Mouse (Mus musculus) adrenal gland, adult (tissue): ENCODE results near the gene Fgf3.

Experiments used
- DNase-seq, 2 experiments: peaks; one replicate each; pipeline ENCODE4 v3.0.0; 2022 to 2023; ENCODE audit warnings: low spot score in 1 of 2; ENCODE audit not compliant: inconsistent age in 2 of 2

The Fgf3 gene

DNA sequence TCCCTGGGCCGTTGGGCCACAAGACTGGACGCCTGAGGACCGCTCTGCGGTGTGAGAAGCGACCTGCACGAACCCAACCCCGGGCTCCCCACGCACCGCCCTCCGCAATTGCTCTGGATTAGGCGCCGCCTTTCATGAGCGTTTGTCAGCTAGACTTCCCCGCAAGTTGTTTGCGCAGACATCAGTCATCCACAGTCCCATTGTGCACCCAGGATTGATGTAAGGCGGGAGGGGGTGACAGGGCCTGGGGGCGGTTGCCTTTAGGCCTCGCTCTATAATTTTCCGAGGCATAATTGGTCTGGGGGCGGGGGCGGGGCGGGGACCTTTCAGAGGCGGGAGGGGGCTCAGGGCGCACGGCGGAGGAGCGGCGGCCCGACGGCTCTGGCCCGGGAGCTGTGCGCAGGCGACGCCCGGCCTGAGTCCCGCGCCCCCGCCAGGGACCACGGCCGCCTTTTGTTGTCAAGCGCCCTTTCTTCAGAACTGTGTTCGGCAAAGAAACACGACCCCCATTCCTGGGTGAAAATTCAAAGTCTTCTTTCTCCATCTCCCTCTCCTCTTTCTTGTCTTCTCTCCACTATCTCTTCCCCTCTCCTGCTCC lies at the start of gene Fgf3:
Fgf3 (plus strand) TSS at position 193 of the 598 bp plus-strand sequence.
- no peak for DNase-seq

DNA sequence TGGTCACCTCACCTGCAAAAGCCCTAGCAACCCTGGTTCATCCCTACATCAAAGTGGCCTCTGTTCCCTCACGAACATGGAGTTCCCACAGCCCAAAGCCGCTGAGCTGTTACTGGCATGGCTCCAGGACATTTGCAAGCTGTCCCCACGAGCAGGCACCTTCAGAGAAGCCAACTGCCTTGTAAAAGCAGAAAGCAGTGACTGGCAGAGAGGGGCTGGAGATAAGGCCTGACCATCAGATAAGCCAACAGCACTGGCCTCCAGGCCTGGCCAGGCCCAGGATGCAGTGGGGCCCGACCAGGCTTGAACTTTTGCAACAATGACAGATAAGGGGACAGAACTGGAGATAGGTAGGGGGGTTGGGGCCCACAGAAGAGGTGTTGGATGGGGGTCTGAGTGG lies 49.3 kb upstream of the Fgf3 start:
- peak; percentile 65 to 66 for DNase-seq

DNA sequence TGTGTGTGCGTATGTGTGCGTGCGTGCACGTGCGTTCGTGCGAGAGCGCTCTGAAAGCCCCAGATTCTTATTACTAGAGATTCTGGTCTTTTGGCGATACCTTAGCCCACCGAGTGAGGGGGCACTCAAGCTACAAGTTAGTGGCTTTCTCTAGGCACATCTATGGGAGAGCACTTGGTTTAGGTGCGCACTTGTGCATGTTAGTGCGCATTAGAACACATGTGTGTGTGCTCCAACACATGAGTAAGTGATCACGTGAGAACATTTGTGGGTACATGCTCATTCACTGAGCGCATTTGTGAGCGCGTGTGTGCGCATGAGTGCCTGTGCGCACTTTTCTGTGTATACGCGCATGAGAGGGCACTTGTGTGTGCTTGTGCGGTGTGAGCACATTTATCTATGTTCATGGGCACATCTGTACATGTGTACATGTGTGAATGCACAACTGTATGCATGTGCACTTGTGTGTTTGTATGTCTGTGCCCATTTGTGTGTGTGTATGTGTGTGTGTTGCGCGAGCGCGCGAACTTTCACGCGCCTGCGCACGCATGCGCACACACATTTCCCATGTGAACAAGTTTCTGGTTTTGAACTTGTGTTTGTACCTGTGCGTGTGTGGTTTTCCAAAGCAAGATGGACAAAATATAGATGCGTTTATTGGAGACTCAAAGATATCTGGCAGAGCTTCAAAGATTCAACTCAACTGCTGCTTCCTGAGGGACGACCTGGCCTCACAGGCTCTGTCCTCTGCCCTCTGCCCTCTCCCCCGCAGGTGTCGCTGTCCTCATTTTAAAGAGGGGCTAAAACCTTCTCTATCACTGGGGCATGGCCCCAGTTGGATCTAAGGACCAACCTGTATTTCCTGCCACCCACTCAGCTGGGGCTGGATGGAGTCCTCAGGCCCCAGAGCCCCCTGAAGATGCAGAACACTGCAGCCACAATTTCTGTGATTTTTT lies 48.0 kb upstream of the Fgf3 start:
- no peak for DNase-seq

DNA sequence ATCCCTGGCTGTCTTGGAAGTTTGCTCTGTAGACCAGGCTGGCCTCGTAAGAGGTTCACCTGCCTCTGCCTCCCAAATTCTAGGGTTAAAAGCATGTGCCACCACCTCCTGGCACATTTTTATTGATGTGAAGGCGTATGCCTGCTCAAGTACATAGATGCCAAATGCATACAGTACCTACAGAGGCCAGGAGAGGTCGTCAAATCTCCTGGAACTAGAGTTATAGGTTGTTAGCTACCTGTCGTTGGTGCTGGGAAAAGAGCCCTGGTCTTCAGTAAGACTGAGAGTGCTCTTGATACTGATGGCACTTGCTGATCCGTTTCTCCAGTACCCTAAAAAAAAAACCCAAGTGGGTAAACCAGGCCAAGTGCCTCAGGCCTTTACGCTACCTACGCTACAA lies 46.5 kb upstream of the Fgf3 start:
- no peak for DNase-seq

DNA sequence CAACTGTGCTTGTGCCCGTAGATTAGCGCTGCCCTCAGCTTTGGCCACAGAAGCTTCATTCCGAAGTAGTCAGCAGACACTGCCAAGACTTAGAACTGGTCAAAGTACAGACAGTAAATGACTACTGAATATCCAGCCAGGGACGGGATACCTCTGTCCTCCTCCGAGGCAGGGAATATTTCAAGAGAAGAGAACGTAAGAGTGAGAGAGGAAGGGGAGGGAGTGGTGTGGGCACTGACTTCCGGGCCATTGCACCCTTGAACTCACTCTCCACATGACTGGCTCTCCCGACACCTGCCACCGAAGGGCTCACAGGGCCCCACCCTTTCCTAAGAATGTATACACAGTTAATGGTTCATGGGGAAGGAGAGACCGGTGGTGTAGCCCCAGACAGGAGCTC lies 44.6 kb upstream of the Fgf3 start:
- no peak for DNase-seq

DNA sequence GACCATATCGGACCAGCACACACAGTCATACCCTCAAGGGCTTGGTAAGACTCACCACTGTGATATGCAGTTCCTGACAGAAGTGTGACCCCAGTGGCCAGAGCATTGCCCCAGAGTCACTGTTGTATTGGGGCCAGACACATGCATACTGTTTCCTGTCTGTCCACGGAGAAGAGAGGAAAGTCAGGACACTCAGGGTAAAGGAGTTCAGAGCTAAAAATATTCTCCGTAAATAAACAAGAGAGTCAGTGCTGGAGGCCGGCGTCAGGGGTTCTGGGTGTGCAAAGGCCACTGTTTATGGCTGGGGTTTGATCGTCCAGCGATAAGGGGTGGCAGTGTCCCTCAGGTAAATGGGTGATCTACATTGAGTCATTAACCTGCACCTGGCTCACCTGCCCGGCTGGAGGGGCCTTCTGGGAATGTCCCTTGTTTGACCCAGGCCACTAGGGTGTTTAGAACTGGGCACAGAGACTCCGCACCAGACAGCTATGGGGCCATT lies 41.9 kb upstream of the Fgf3 start:
- no peak for DNase-seq

DNA sequence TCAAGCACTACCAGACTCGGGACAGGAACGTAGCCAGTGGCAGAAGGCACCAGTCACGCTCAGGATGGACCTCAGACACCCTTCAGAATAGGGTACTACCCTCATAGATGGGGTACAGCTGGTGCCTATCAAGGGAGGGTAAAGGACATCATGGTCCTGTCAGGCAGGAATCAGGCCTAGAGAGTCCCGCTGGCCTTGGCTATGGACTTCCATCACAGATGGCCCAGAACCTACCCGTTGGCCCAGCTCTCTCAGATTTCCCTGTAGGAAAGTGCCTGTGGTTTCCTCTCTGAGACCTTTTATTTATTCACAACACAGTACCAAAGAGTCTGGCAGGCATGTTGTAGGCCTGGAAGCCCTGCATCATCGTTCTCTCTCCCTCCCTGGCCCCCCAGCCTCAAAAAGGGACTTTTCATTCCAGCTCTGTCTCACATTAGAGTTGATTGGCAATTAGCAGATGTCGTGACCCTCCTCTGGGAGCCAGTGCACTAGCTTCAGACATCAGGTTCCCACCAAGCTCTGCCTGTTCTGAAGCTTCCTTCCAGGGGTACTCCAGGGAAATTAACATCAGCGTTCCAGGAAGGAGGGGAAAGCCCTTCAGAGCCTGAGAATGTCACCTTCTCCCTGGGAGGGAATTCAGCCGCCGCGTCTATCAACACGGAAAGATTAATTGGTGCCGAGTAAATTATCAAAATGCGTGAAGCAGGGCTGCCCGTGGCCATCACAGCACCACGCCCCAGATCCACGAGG lies 40.7 kb upstream of the Fgf3 start:
- DNase-seq = no peak

DNA sequence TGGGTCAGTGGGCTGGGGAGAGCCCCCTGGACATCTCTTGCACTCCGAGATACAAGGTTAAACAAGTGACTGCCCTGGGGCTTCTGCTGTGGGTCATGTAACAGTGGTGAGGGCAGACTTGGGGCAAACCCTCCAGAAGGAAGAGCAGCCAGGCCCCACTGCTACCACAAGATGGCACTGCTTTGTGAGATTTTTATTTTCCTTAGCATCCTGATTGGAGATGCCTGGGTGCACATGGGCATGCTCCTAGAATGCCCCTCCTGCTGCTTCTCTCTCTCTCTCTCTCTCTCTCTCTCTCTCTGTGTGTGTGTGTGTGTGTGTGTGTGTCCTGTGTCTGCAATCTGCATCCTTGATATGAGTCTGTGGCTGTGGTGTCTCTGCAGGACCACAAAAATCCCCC lies 39.4 kb upstream of the Fgf3 start:
- DNase-seq = peak in 1 of 2 experiments; percentile 70

DNA sequence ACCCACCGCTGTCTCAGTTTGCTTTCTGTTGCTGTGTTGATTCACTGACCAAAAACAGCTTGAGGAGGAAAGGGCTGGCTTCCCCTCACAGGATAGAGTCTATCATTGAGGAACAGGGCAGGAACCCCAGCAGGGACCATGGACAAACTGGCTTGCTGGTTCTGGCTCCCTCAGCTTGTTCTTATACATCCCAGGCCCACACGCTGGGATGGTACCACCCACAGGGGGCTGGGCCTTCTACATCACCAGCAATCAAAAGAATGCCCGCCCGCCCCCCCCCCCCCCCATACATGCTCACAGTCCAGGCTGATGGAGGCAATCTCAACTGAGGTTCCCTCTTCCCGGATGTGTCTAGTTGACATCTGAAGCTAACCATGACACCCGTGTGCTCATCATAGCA lies 30.8 kb upstream of the Fgf3 start:
- no peak for DNase-seq

DNA sequence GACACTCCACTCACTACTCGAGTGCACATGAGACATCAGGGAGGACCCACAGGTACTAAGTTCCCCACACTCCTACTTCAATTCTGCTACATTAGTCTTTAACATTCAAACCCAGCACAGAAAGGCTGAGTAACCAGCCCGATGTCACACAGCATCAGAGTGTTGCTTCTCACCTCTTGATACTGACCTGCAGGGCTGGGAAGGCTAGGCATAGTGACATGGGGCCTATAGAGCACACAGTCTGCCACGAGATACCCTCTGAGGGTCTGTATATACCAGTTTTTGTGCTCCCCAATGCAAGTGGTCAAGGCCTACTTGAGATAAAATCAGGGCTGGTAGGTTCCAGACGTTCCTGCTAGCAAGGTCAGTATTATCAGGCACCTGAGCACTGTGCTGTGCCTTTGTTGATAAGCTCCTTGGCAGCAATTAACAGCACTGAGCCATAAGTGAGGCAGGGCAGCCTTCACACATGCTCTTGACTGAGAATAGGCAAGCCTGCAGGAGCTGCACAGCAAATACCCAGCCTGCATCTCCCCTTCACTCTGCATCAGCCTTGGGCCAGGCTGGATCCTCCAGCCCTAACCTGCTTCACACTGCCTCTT lies 29.8 kb upstream of the Fgf3 start:
- DNase-seq = no peak

DNA sequence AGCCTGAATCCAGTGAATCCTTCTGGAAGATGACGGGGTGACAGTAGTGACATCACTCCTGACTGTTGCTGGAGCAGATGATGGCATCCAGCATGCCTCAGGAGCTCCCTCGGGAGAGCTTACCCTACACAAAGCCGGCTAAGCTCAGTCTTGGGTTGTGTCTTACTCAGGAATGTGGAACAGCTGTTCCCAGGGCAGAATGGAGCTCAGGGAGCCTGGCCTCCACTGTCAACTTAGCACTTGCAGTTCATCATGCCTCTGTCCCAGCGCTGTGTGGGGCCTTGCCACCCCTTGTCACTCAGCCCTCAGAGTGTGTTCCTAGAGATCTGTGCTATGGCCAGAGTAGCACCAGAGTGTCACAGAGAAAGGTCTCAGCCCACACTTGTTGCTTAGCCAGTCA lies 26.4 kb upstream of the Fgf3 start:
- DNase-seq = no peak

DNA sequence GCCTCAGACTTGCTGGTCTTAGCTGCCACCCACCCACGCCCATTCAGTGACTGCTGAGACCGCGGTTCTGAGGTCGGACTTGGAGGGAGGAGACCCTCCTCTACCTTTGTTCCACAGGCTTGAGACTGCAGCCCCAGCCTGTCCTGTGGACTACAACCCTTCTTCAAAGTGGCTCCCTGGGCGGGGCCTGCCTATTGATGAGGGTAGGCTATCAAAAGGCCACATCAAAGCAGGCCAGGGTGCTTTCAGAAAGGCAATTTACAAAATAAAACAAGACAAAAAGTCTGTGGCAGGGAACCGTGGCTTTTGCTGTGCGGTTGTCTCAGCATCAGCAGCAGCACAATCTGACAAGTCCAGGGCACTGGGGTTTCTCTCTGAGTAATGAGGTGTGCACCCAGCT lies 16.0 kb upstream of the Fgf3 start:
- no peak for DNase-seq

DNA sequence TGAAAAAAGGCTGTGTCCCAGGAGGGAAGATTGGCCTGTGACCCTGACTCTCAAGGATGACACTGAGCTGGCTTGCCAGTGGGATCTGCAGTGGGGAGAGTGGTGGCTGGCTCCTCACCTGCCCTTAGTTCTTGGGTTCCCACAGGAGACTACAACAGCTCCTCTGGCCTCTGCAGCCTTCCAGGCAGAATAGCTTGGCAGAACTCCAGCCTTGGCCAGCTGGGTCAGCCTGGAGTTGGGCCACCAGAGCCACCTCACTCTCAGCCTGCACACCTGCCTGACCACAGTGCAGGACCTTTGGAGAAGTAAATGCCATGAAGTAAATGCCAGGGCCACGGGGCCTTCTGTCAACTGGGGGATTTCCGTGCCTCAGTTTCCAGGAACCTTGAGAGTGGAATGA lies 13.9 kb upstream of the Fgf3 start:
- peak; percentile 17 to 46 for DNase-seq

DNA sequence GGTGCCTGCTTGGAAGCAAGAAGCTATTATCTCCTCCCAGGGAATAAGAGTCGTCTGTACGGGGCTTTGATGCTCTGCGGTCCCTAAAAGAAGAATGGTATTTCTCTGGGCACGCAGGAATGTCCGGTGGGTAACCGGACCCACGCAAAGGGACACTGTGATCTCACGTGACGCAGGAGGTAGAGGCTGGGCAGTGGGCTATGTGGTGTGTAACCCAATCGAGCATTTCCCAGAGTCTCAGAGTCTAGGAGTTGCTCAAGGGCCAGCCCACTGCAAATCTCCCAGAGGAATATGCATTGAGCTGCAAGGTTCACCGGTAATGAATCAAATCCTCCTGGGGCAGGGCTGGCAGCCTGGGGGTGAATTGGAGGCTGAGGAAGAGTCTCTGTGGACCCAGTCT lies 9.5 kb upstream of the Fgf3 start:
- no peak for DNase-seq

DNA sequence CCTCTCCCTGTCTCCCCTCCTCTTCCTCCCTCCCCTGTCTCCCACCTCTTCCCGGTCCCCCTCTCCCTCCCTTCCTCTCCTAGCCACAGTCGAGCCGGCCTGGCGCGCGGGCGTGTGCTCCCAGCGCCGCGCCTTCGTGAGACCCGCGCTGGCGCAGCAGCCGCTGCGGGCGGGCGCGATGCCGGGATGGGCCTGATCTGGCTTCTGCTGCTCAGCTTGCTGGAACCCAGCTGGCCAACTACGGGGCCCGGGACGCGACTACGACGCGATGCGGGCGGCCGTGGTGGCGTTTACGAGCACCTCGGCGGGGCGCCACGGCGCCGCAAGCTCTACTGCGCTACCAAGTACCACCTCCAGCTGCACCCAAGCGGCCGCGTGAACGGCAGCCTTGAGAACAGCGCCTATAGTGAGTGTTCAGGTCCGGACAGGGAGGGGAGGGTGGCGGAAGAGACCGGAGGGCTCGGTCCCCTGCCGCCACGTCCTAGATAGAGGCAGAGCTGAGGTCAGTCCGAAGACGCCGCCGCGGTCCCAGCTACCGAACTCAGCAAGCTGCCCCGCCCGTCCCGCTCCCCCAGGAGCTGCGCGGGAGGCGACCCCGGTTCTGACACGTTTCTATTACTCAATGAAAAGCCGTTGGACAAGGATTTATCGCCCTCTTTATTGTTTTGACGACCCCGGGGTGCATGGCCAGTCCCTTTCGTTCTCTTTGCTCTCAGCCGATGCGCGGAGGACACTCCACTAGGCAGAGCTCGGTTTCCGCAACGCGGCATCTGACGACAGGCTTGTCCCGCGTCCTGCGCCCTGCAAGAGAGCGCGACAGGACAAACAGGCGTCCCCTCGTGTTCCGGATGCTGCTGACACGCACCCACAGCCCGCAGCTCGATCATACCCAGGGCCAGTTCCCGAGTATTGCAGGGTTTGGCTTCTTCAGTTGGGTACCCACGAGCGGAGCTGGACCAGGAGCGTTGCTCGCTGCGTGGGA lies 930 bp downstream of the Fgf3 start:
- peak in 1 of 2 experiments; percentile 46 for DNase-seq

DNA sequence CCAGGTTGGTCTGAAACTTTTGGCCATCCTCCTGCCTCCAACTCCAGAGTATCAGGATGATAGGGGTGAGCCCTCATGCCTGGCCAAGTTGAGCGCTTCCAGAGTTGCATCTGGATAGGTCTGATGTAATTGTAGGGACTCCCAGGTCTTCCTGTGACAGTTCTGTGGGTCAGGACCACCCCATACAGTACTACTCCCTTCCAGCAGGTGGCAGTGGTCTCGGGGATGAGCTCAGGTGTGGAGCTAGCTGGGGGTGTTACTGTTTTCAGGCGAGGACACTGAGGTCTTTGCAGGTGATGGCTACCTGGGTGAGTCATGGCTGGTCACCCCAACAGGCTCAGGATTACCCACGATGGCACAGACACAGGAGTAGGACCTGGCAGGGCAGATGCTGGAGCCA lies 8.3 kb downstream of the Fgf3 start:
- DNase-seq = peak; percentile 42 to 76

DNA sequence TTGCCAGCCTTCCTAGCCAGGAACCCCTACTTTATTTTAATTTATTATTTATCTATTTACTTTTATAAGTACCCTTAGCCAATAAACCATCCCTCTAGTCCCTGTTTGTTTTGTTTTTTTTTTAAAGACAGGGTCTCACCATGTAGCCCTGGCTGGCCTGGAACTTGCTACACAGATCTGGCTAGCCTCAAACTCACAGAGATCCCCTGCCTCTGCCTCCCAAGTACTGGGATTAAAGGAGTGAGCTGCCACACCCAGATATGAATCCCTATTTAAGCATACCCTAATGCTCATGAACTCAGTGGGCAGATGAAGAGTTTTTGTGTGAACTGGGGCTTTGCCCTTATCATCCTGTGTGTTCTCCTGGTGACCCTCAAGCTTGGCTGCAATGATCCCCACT lies 9.2 kb downstream of the Fgf3 start, which contains the start of gene Fgf4:
Fgf4 (plus strand) TSS at position 301 of the 400 bp plus-strand sequence.
- DNase-seq = no peak

DNA sequence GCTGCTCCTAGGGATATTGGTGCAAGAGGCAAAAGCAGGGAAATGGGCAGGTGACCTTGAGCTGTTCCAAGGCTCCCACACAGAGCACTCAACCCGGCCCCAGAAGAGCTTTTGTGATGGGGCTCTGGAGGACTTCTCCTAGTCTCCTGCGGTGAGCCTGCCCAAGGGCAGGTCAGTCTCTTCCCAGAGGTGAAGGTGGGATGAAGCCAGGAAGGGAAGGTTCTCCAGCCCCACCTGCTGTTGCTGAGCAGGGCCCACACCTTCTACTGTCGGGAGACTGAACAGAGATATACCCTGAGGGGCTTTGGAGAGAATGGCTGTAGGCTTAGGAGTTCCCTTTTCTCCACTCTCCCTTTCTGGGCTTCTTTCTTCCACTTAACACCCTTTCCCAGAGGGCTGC lies 13.4 kb downstream of the Fgf3 start:
- no peak for DNase-seq

DNA sequence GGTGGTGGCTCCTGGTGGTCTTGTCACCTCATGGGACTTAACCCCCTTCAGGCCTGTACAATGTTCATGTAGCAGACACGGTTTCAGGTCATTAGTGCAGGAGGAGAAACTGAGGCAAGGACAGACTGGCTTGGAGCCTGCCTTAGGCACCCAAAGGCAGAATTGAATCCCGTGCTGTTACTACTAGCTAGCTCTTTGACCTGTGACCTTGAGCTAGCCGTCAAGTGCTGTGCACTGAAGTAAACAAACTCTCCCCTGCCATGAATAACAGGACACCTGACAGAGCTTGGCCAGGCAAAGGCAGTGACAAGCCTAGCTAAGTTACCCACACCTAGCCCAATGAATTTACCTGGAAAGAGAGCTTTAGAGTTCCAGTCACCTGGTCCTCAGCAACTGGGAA lies 17.1 kb downstream of the Fgf3 start:
- DNase-seq = no peak

DNA sequence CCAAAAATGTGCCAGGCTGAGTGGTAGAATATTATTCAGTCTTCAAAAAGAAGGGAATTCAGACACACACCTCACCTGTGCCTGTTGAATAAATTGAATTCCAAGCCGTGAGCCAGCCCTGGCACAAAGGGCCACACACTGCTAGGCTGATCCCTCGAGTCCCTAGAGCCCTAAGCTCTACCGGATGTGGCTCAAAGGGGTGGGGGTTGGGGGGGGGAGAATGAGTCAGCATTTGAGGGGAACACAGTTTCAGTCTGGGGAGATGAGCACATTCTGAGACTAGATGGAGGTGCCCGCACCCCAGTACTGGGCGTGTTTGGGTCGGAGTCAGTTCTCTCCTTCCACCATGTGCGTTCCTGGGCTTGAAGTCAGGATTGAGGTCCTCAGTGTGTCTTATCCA lies 19.3 kb downstream of the Fgf3 start:
- DNase-seq = no peak
